In the genomic region with DNA sequence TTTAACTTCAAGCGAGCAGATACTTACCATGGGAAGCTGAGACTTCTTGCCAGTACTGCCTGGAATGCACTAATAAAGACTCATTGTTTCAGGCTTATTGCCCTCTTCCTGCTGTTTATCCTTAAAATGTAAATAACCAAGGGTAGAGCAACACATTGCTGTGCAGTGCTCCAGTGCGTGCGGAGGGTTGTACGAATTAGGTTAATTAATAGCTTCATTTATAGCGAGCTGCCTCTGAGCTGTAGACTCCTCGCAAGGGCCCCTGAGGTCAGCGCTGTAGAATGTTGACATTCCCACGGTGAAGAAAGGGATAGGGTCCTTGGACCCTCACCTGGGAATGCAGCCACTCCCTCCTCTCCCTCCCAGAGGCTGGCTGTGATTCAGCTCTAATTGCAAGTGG, we compare ENCODE assay signal across 22 mouse cellular contexts. TPM values are rescaled to one million over a fixed set of nuclear protein-coding genes. Genes with fewer than 3 reads are reported as not detected.
DNase-seq lines count a peak whose midpoint lies in the region; ATAC-seq and TF ChIP-seq lines count a peak whose summit lies in the region.
"Had no signal": no experiment of that assay in that cellular context is flagged by ENCODE, and none has a peak within 500 bp of the region (broad histone marks: within the 10 kb centered on the region; RNA-seq: fewer than 3 reads in every experiment).

No protein-coding gene starts in this region.

- TF ChIP-seq POLR2A in kidney, adult 2 months (IDR thresholded peaks at IDR 0.05; ENCODE audit: low read depth, low read length): no peak
- TF ChIP-seq POLR2A in lung, adult 2 months (IDR thresholded peaks at IDR 0.05; ENCODE audit: borderline replicate concordance, extremely low read depth, low read depth, low read length): no peak

- no peak overlapping the region for H3K4me2 ChIP-seq in kidney, embryonic 15.5 days
- peak overlapping the region; percentile 13; the same call in 1 of the 2 replicates for H3K4me2 ChIP-seq in lung, embryonic 16.5 days (ENCODE audit: low read depth, low read length)
- H3K4me2 ChIP-seq in neural tube, embryonic 15.5 days: no peak overlapping the region
- no peak overlapping the region for H3K4me2 ChIP-seq in forebrain, embryonic 14.5 days (ENCODE audit: low read length)
- H3K4me2 ChIP-seq: heart, embryonic 13.5 days; hindbrain, embryonic 15.5 days; liver, embryonic 15.5 days; midbrain, embryonic 11.5 days had no signal

- H3K27me3 ChIP-seq in kidney, embryonic 15.5 days: no peaks in the 10 kb centered on the region
- no peaks in the 10 kb centered on the region for H3K27me3 ChIP-seq in kidney, adult 2 months (replicated peaks; ENCODE audit: control insufficient read depth, insufficient read depth, low read length)
- no peaks in the 10 kb centered on the region for H3K27me3 ChIP-seq in lung, embryonic 16.5 days (ENCODE audit: control insufficient read depth, insufficient read depth, low read depth, low read length)
- H3K27me3 ChIP-seq in neural tube, embryonic 15.5 days (replicated peaks): no peaks in the 10 kb centered on the region
- H3K27me3 ChIP-seq in forebrain, embryonic 14.5 days (replicated peaks; ENCODE audit: control insufficient read depth, insufficient read depth, low read length): no peaks in the 10 kb centered on the region
- H3K27me3 ChIP-seq: CH12.LX; heart, embryonic 13.5 days; hindbrain, embryonic 15.5 days; liver, embryonic 15.5 days had no signal

- no peak overlapping the region for H3K27ac ChIP-seq in kidney, embryonic 15.5 days
- no peak overlapping the region for H3K27ac ChIP-seq in kidney, adult 2 months (ENCODE audit: insufficient read depth, low read depth, low read length)
- no peak overlapping the region for H3K27ac ChIP-seq in lung, embryonic 16.5 days (ENCODE audit: low read length)
- no peak overlapping the region for H3K27ac ChIP-seq in neural tube, embryonic 15.5 days (replicated peaks)
- no peak overlapping the region for H3K27ac ChIP-seq in forebrain, embryonic 14.5 days (ENCODE audit: low read depth, low read length)
- H3K27ac ChIP-seq: forebrain, embryonic 10.5 days; gastrocnemius, adult 2 months; heart, embryonic 13.5 days; hindbrain, embryonic 15.5 days; left cerebral cortex, adult 2 months; liver, embryonic 15.5 days; macrophage had no signal

- H3K9ac ChIP-seq in kidney, embryonic 15.5 days: no peak overlapping the region
- no peak overlapping the region for H3K9ac ChIP-seq in lung, embryonic 16.5 days (ENCODE audit: low read length)
- no peak overlapping the region for H3K9ac ChIP-seq in neural tube, embryonic 15.5 days (replicated peaks)
- no peak overlapping the region for H3K9ac ChIP-seq in forebrain, embryonic 14.5 days (ENCODE audit: low read length)
- H3K9ac ChIP-seq: heart, embryonic 13.5 days; hindbrain, embryonic 15.5 days; liver, embryonic 15.5 days had no signal

- DNase-seq in kidney, adult 2 months: no peak
- DNase-seq in lung, adult 2 months: no peak
- peak; percentile 18 for DNase-seq in forelimb bud, embryonic 11.5 days (ENCODE audit: low read depth, low spot score)
- no peak for DNase-seq in forebrain, embryonic 14.5 days (ENCODE audit: low spot score)
- DNase-seq in urinary bladder, adult 18-20 months (ENCODE audit: low spot score in 2 of 2): no peak
- DNase-seq: adrenal gland, postnatal 36 days; cerebellum, adult 2 months; cerebellum, postnatal 36 days; gastrocnemius, adult 2 months; kidney, adult 9 months; right cerebral cortex, postnatal 25 days had no signal

- WGBS in kidney, embryonic 15.5 days: 13% methylated on average over 8 of the region's 8 CpGs
- WGBS in kidney, adult 2 months: 39% methylated on average over 8 of the region's 8 CpGs
- WGBS in lung, embryonic 16.5 days: 33% methylated on average over 8 of the region's 8 CpGs
- WGBS in lung, adult 2 months: 37% methylated on average over 8 of the region's 8 CpGs
- WGBS in neural tube, embryonic 15.5 days: 8% methylated on average over 8 of the region's 8 CpGs
- WGBS in forebrain, embryonic 14.5 days: 20% methylated on average over 8 of the region's 8 CpGs

- peak; percentile 83 for ATAC-seq in kidney, embryonic 15.5 days (replicated peaks; ENCODE audit: low FRiP score)
- ATAC-seq in lung, embryonic 16.5 days (ENCODE audit: low read depth): no peak
- ATAC-seq in neural tube, embryonic 15.5 days (ENCODE audit: low FRiP score): peak; percentile 61; the same call in 1 of the 2 replicates
- no peak for ATAC-seq in forebrain, embryonic 14.5 days

- H3K36me3 ChIP-seq in kidney, embryonic 15.5 days: no peaks in the 10 kb centered on the region
- no peaks in the 10 kb centered on the region for H3K36me3 ChIP-seq in kidney, adult 2 months (ENCODE audit: control insufficient read depth, insufficient read depth, low read length)
- no peaks in the 10 kb centered on the region for H3K36me3 ChIP-seq in lung, embryonic 16.5 days (ENCODE audit: control insufficient read depth, insufficient read depth, low read length)
- no peaks in the 10 kb centered on the region for H3K36me3 ChIP-seq in neural tube, embryonic 15.5 days
- H3K36me3 ChIP-seq in forebrain, embryonic 14.5 days (ENCODE audit: control insufficient read depth, insufficient read depth, low read length): no peaks in the 10 kb centered on the region
- H3K36me3 ChIP-seq: forebrain, embryonic 10.5 days; heart, embryonic 13.5 days; hindbrain, embryonic 15.5 days; liver, embryonic 15.5 days had no signal

- TF ChIP-seq CTCF in kidney, adult 2 months (conservative IDR thresholded peaks at IDR 0.05; ENCODE audit: insufficient read depth, insufficient read length, low read depth, low read length): no peak
- no peak for TF ChIP-seq CTCF in lung, adult 2 months (IDR thresholded peaks at IDR 0.05; ENCODE audit: insufficient read depth, low read length)

- H3K4me3 ChIP-seq in kidney, embryonic 15.5 days (replicated peaks): no peak overlapping the region
- no peak overlapping the region for H3K4me3 ChIP-seq in kidney, adult 2 months (ENCODE audit: insufficient read depth, low read depth, low read length)
- H3K4me3 ChIP-seq in lung, embryonic 16.5 days (ENCODE audit: low read length): no peak overlapping the region
- no peak overlapping the region for H3K4me3 ChIP-seq in lung, adult 2 months (replicated peaks; ENCODE audit: extremely low read depth, low read depth, low read length)
- no peak overlapping the region for H3K4me3 ChIP-seq in neural tube, embryonic 15.5 days (replicated peaks)
- H3K4me3 ChIP-seq in forebrain, embryonic 14.5 days (ENCODE audit: low read depth, low read length): no peak overlapping the region
- H3K4me3 ChIP-seq: forebrain, embryonic 10.5 days; gastrocnemius, adult 2 months; heart, embryonic 13.5 days; hindbrain, embryonic 15.5 days; left cerebral cortex, adult 2 months; liver, embryonic 15.5 days had no signal

- H3K4me1 ChIP-seq in kidney, embryonic 15.5 days: peaks cover 21% of the 10 kb centered on the region
- no peaks in the 10 kb centered on the region for H3K4me1 ChIP-seq in kidney, adult 2 months (ENCODE audit: control insufficient read depth, insufficient read depth, low read length)
- peaks cover 9% of the 10 kb centered on the region for H3K4me1 ChIP-seq in lung, embryonic 16.5 days (replicated peaks; ENCODE audit: control insufficient read depth, insufficient read depth, low read length)
- no peaks in the 10 kb centered on the region; the same call in 1 of the 2 replicates for H3K4me1 ChIP-seq in lung, adult 2 months (ENCODE audit: control insufficient read depth, insufficient read depth, low read length)
- peaks cover 3% of the 10 kb centered on the region; the same call in 1 of the 2 replicates for H3K4me1 ChIP-seq in neural tube, embryonic 15.5 days
- no peaks in the 10 kb centered on the region for H3K4me1 ChIP-seq in forebrain, embryonic 14.5 days (ENCODE audit: control insufficient read depth, insufficient read depth, low read length)
- H3K4me1 ChIP-seq: hindbrain, embryonic 15.5 days; liver, embryonic 15.5 days had no signal

- H3K9me3 ChIP-seq in kidney, embryonic 15.5 days (replicated peaks): no peaks in the 10 kb centered on the region
- H3K9me3 ChIP-seq in lung, embryonic 16.5 days (ENCODE audit: control insufficient read depth, low read length): no peaks in the 10 kb centered on the region
- no peaks in the 10 kb centered on the region for H3K9me3 ChIP-seq in neural tube, embryonic 15.5 days (replicated peaks)
- no peaks in the 10 kb centered on the region for H3K9me3 ChIP-seq in forebrain, embryonic 14.5 days (replicated peaks; ENCODE audit: control insufficient read depth, low read length)
- H3K9me3 ChIP-seq: forebrain, embryonic 10.5 days; heart, embryonic 13.5 days; hindbrain, embryonic 15.5 days; liver, embryonic 15.5 days had no signal

RNA-seq across cellular contexts. Expression of gene Fndc3b, which starts 13.1 kb away (rescaled TPM):
- polyA plus RNA-seq in kidney, embryonic 15.5 days (2015; fragmentation: Nextera tagmentation; extraction: Ambion mirVana): 27.9 and 32.8 TPM in 2 replicates
- polyA plus RNA-seq in kidney, adult 2 months (2012; rRNA removed): 12.1 and 14.2 TPM in 2 replicates
- polyA plus RNA-seq in lung, embryonic 16.5 days (2015; fragmentation: Nextera tagmentation; extraction: Ambion mirVana): 36.3 and 36.9 TPM in 2 replicates
- polyA plus RNA-seq in lung, adult 2 months (2012; rRNA removed): 17.6 and 23.8 TPM in 2 replicates
- polyA plus RNA-seq in neural tube, embryonic 15.5 days (2015; fragmentation: Nextera tagmentation; extraction: Ambion mirVana): 8.2 and 9.9 TPM in 2 replicates
- 4.7 and 6.9 TPM in 2 replicates for polyA plus RNA-seq in forebrain, embryonic 14.5 days (2014; fragmentation: Nextera tagmentation; extraction: Ambion mirVana)

Comparison
In these comparisons a context has a peak if more than half of its experiments do, and no peak if none do; other contexts are left out.
1. ATAC-seq: peak in kidney, embryonic 15.5 days (single experiment) and neural tube, embryonic 15.5 days (single experiment); none in lung, embryonic 16.5 days (single experiment) and forebrain, embryonic 14.5 days (single experiment).